Mouse (Mus musculus) brain, adult 10 weeks (tissue): ENCODE measurements around the gene Gm20517. TPM values are rescaled to one million over a fixed set of nuclear protein-coding genes. Genes with fewer than 3 reads are reported as not detected.

ENCODE experiments used
- polyA plus RNA-seq: library from polyadenylated mRNA; stranded (reverse); fragments of 350-450 nt; fragmentation: Illumina TruSeq; extraction: RNeasy Lipid Tissue Mini Kit (QIAGEN cat#74804); gene quantifications from one replicate; pipeline ENCODE4 v1.2.3, GENCODE M21; 2015; ENCODE audit warnings: low read depth, low replicate concordance

Gene Gm20517
- 3.6 TPM for polyA plus RNA-seq

GRCm38 (mm10) chr17:47610849-47611660 is at the start of gene Gm20517, which contains the start of the genes Bysl and Med20:
Gene Gm20517, plus strand, starts transcription at chr17:47611589.
Gene Bysl, minus strand, starts transcription at chr17:47611492.
Gene Med20, plus strand, starts transcription at chr17:47611582.

GRCm38 (mm10) chr17:47630678-47631065 is 19.3 kb downstream of the Gm20517 start, which contains the start of gene Usp49:
Gene Usp49, plus strand, starts transcription at chr17:47630690.

GRCm38 (mm10) chr17:47688344-47688607 is 76.9 kb downstream of the Gm20517 start, which contains the start of gene Tomm6:
Gene Tomm6, minus strand, starts transcription at chr17:47688386.

GRCm38 (mm10) chr17:47688608-47689575 is 77.5 kb downstream of the Gm20517 start, which contains the start of gene Frs3:
Gene Frs3, plus strand, starts transcription at chr17:47689030.

GRCm38 (mm10) chr17:47694442-47694502 is 82.9 kb downstream of the Gm20517 start, which contains the start of gene Gm21981:
Gene Gm21981, minus strand, starts transcription at chr17:47694455.

GRCm38 (mm10) chr17:47694503-47695336 is 83.3 kb downstream of the Gm20517 start, which contains the start of gene Prickle4:
Gene Prickle4, minus strand, starts transcription at chr17:47694736.

GRCm38 (mm10) chr17:47726566-47726965 is 115.2 kb downstream of the Gm20517 start, which contains the start of gene Pgc:
Gene Pgc, plus strand, starts transcription at chr17:47726842.

Other genes starting within 250 kb of the Gm20517 start
- gene Mrps10, start 242.7 kb upstream of the Gm20517 start, polyA plus RNA-seq = 64.4 TPM
- gene Guca1b, start 226.2 kb upstream of the Gm20517 start, polyA plus RNA-seq = 0.62 TPM
- not detected for gene Guca1a, start 211.0 kb upstream of the Gm20517 start, polyA plus RNA-seq
- gene AI661453, start 175.0 kb upstream of the Gm20517 start, polyA plus RNA-seq = 0.25 TPM
- gene 1700001C19Rik, start 174.2 kb upstream of the Gm20517 start, polyA plus RNA-seq = not detected
- 21.7 TPM for gene Taf8, start 109.3 kb upstream of the Gm20517 start, polyA plus RNA-seq
- gene Ccnd3, start 106.5 kb upstream of the Gm20517 start, polyA plus RNA-seq = 23.5 TPM
- 16.8 TPM for gene Bysl, start 97 bp upstream of the Gm20517 start, polyA plus RNA-seq
- 24.9 TPM for gene Med20, start within 50 bp of the Gm20517 start, polyA plus RNA-seq
- gene Usp49, start 19.1 kb downstream of the Gm20517 start, polyA plus RNA-seq = 6.8 TPM
- gene Tomm6, start 76.8 kb downstream of the Gm20517 start, polyA plus RNA-seq = 192 TPM
- gene Frs3, start 77.4 kb downstream of the Gm20517 start, polyA plus RNA-seq = 27.7 TPM
- 6.6 TPM for gene Gm21981, start 82.9 kb downstream of the Gm20517 start, polyA plus RNA-seq
- gene Prickle4, start 83.1 kb downstream of the Gm20517 start, polyA plus RNA-seq = 0.86 TPM
- gene Pgc, start 115.3 kb downstream of the Gm20517 start, polyA plus RNA-seq = not detected
- gene Tfeb, start 125.4 kb downstream of the Gm20517 start, polyA plus RNA-seq = 11.9 TPM
- gene Mdfi, start 223.1 kb downstream of the Gm20517 start, polyA plus RNA-seq = 1.1 TPM